Mouse (Mus musculus) stomach, embryonic 16.5 days (tissue): Measurements from ENCODE around the gene Pga5. TPM values are rescaled to one million over a fixed set of nuclear protein-coding genes. Genes with fewer than 3 reads are reported as not detected.

Experiments used
- ATAC-seq: fragments of 200-750 bp; cut with Nextera tagmentation; 2 replicates; pipeline ENCODE4 v1.8.0; 2017; ENCODE audit warnings: moderate number of reproducible peaks, moderate TSS enrichment; ENCODE audit not compliant: insufficient read depth, low FRiP score
- H3K27ac ChIP-seq: fragments of 300-500 bp; sonication (generic); 2 replicates; pipeline ENCODE4 v1.5.1; 2014; ENCODE audit warnings: low read length
- H3K27me3 ChIP-seq: fragments of 300-500 bp; sonication (generic); 2 replicates; pipeline ENCODE4 v1.6.1; 2014; ENCODE audit warnings: low read length, control low read depth, mixed read lengths; ENCODE audit not compliant: control insufficient read depth, insufficient read depth
- H3K36me3 ChIP-seq: fragments of 300-500 bp; sonication (generic); 2 replicates; pipeline ENCODE4 v1.6.1; 2014; ENCODE audit warnings: low read length; ENCODE audit not compliant: control insufficient read depth, insufficient read depth
- H3K4me1 ChIP-seq: fragments of 300-500 bp; sonication (generic); 2 replicates; pipeline ENCODE4 v1.6.1; 2014; ENCODE audit warnings: low read length, control low read depth, mixed read lengths; ENCODE audit not compliant: control insufficient read depth, insufficient read depth
- H3K4me2 ChIP-seq: fragments of 300-500 bp; sonication (generic); 2 replicates; pipeline ENCODE4 v1.6.1; 2014; ENCODE audit warnings: low read depth, low read length, mixed read lengths
- H3K4me3 ChIP-seq: fragments of 300-500 bp; sonication (generic); replicated peaks from 2 replicates; pipeline ENCODE4 v1.5.1; 2014; ENCODE audit warnings: mild to moderate bottlenecking, low read length
- H3K9ac ChIP-seq: fragments of 300-500 bp; sonication (generic); 2 replicates; pipeline ENCODE4 v1.6.1; 2014; ENCODE audit warnings: low read length
- H3K9me3 ChIP-seq: fragments of 300-500 bp; sonication (generic); replicated peaks from 2 replicates; pipeline ENCODE4 v1.6.1; 2016; ENCODE audit warnings: low read length, control low read depth; ENCODE audit not compliant: control insufficient read depth
- WGBS: fragments of 180-500 bp; shearing (Covaris S2); extraction: QIAGEN DNeasy Blood & Tissue Kit; methylation state at CpG from one replicate; pipeline ENCODE4 v1.1.7; 2014; 5-methylcytosine and 5-hydroxymethylcytosine counted together
- polyA plus RNA-seq: library from polyadenylated mRNA; unstranded; fragments of >200 nt; fragmentation: Nextera tagmentation; extraction: Ambion mirVana; gene quantifications from 2 replicates; pipeline ENCODE4 v1.2.1, GENCODE M21; 2015

Pga5 gene
- polyA plus RNA-seq, 1 experiment from 2014 or later, result 139 TPM

DNA sequence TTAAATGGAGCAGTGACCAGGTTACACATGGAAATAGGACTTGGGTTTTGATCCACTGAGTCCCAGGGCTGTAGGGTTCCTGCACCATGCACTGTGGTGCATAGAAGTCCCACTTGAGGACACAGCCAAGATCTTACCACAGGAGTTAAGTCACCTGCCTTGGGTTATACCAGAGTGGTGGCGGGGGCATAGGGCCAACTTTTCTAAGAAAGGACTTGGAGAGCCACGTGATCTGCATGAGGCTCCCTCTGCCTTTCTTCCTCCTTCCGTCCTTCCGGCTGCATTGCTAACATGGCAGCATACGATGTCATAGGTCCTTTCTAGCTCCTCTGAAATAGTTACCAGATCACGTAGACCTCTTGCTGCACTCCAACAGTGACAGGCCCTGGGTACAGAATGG, 37.6 kb upstream of the Pga5 start:
- Histone ChIP-seq H3K4me3 (no peak overlapping the region), H3K27ac (no peak overlapping the region), H3K9me3 (no peaks in the 10 kb centered on the region), H3K36me3 (peaks cover 26% of the 10 kb centered on the region), H3K4me2 (no peak overlapping the region), H3K27me3 (no peaks in the 10 kb centered on the region), H3K4me1 (peaks cover 2% of the 10 kb centered on the region; the same call in 1 of the 2 replicates), H3K9ac (no peak overlapping the region)
- 84% methylated on average over 6 of the region's 6 CpGs for WGBS
- no peak for ATAC-seq

DNA sequence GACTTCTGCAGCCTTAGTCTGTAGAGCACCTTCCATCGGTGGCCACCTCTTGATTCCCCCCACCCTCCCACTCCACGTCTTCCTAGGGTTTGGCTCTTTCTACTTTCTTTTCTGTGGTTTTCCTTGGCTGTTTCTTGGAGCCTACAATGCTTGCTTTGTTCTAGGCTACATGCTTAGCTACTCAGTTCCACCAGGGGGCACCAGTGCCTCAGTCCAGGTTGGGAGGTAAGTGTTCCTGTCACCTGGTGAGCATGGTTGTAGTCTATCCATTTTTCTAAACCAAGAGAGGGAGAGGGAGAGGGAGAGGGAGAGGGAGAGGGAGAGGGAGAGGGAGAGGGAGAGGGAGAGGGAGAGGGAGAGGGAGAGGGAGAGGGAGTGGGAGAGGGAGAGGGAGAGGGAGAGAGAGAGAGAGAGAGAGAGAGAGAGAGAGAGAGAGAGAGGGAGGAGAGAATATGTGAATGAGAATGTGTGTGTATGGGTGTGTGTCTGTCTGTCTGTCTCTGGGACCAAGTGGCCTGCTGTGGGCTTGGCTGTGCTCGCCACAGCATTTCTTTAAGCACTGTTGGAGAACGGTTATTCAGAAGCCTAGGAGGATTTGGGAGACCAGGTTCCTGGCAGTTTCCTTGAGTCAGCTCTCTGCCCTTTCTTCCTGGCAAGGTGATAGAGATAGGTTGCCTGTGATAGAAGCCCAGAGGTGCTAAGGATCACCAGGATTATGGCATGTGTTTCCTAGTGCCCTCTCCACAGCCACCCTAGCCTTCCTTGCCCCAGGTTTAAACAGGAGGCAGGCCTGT, 37.0 kb upstream of the Pga5 start:
- 36% methylated on average over 4 of the region's 4 CpGs for WGBS
- no peak overlapping the region for H3K4me3 ChIP-seq
- no peak overlapping the region for H3K27ac ChIP-seq
- H3K27me3 ChIP-seq, result no peaks in the 10 kb centered on the region
- H3K9me3 ChIP-seq, result no peaks in the 10 kb centered on the region
- peak; percentile 23; the same call in 1 of the 2 replicates for ATAC-seq
- H3K4me1 ChIP-seq, result no peaks in the 10 kb centered on the region
- peaks cover 30% of the 10 kb centered on the region for H3K36me3 ChIP-seq
- no peak overlapping the region for H3K4me2 ChIP-seq
- H3K9ac ChIP-seq, result no peak overlapping the region

DNA sequence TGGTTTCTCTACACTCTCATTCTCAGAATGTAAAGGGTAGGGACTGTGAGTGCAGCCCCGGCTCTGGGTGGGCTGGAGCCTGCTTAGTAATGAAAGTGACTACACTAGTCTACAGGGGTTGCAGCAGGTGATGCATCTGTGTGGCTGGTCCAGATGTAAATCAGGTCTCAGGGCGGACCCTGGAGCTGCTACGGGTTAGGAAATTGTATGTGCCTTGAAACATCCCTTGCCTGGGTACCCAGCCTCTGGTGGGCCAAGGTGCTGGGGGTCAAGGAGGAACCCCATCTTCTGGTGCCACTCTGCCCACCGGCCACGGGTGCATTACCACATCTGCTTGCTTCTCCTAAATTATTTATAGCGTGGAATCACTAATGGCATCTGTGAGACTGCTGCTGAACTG, 36.3 kb upstream of the Pga5 start:
- H3K27me3 ChIP-seq, result no peaks in the 10 kb centered on the region
- WGBS, result 81% methylated on average over 6 of the region's 6 CpGs

DNA sequence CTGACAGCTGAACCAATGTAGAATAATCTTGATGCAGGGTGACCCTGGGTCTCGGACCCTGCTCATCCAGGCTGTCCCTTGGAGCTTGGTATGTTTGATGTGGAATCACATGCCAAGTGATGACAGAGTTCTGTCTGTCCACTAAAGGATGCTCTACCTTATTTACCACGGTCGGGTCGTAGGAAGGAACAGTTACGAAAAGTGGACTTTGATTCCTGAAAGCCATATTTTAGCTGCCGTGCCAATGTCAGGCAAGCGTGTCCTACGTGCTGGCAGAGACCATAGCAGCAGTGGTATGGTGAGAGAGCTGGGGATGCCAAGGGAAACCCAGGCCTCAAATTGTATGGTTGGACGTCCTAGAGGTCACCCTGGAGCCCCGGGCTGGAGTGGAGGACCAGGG, 35.7 kb upstream of the Pga5 start:
- Histone ChIP-seq H3K9ac (no peak overlapping the region), H3K36me3 (peaks cover 30% of the 10 kb centered on the region), H3K4me2 (no peak overlapping the region), H3K9me3 (no peaks in the 10 kb centered on the region), H3K27ac (no peak overlapping the region), H3K4me1 (peaks cover 10% of the 10 kb centered on the region), H3K27me3 (no peaks in the 10 kb centered on the region), H3K4me3 (no peak overlapping the region)
- WGBS, result 91% methylated on average over 10 of the region's 10 CpGs
- no peak for ATAC-seq

More for the DNA sequence above, 36.3 kb upstream of the Pga5 start:
- no peak for ATAC-seq
- Histone ChIP-seq H3K27ac (no peak overlapping the region), H3K4me3 (no peak overlapping the region), H3K9ac (no peak overlapping the region), H3K4me1 (peaks cover 7% of the 10 kb centered on the region), H3K36me3 (peaks cover 30% of the 10 kb centered on the region), H3K4me2 (no peak overlapping the region), H3K9me3 (no peaks in the 10 kb centered on the region)

DNA sequence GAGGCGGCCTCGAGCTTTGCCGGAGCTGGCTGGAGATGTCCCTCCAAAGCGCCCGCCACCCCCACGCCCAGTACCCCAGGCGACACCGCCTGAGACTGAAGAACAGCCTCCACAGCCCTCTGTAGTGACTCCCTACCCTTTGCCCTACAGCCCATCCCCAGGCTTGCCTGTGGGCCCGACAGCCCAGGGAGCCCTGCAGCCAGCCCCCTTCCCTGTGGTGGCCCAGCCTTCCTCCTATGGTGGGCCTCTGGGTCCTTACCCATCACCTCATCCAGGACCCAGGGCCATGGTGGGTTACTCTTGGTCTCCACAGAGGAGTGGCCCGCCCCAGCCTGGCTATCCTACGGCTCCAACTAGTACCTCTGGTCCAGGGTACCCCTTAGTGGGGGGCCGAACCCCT, 34.8 kb upstream of the Pga5 start:
- no peaks in the 10 kb centered on the region for H3K27me3 ChIP-seq
- no peak overlapping the region for H3K9ac ChIP-seq
- no peak overlapping the region for H3K4me3 ChIP-seq
- H3K27ac ChIP-seq, result no peak overlapping the region
- 96% methylated on average over 12 of the region's 12 CpGs for WGBS
- peaks cover 30% of the 10 kb centered on the region for H3K36me3 ChIP-seq
- no peak overlapping the region for H3K4me2 ChIP-seq
- H3K4me1 ChIP-seq, result peaks cover 10% of the 10 kb centered on the region
- no peak for ATAC-seq
- H3K9me3 ChIP-seq, result no peaks in the 10 kb centered on the region

DNA sequence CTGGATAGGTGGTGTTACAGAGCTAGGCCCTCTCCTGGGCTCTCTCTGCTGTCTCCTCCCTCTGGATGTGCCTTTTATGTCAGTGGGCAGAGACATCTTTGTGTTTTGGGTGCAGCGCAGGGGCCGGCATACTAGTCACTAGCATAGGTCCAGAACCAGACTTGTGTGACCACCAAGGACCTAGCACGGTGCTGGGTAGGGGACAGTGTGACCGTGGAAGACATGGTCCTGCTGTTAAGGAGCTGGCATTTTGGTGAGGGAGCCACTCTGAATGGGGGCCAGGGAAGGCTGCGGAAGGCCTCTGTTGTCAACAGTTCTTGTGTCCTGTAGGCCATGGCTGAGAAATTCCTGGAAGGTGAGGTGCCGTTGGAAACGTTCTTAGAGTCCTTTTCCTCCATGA, 34.3 kb upstream of the Pga5 start:
- 89% methylated on average over 7 of the region's 7 CpGs for WGBS
- H3K4me1 ChIP-seq, result peaks cover 10% of the 10 kb centered on the region
- no peak overlapping the region for H3K4me2 ChIP-seq
- H3K9me3 ChIP-seq, result no peaks in the 10 kb centered on the region
- no peak overlapping the region for H3K27ac ChIP-seq
- ATAC-seq, result no peak
- no peaks in the 10 kb centered on the region for H3K27me3 ChIP-seq
- peaks cover 30% of the 10 kb centered on the region for H3K36me3 ChIP-seq
- H3K9ac ChIP-seq, result no peak overlapping the region
- no peak overlapping the region for H3K4me3 ChIP-seq

DNA sequence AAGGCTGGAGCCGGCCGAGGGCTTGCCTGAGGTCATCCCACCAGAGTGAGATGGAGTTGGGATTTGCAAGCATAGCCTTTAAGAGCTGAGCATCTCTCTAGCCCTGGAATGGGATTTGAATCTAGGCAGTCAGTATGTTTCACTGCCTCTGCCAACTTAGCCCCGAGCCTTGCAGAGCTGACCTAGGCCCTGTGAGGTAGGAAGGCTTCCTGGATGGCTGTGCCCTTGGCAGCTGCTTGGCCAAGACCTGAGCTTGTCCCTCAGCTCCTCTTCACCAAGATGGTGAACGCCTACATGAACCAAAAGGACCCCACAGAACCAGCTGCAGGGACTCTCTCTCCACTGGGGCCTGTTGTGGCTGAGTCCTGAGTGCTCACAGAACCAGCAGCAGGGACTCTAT, 32.9 kb upstream of the Pga5 start:
- H3K9me3 ChIP-seq, result no peaks in the 10 kb centered on the region
- WGBS, result 88% methylated on average over 4 of the region's 4 CpGs
- peaks cover 10% of the 10 kb centered on the region for H3K4me1 ChIP-seq
- no peaks in the 10 kb centered on the region for H3K27me3 ChIP-seq
- H3K27ac ChIP-seq, result no peak overlapping the region
- H3K4me2 ChIP-seq, result no peak overlapping the region
- H3K4me3 ChIP-seq, result no peak overlapping the region
- H3K9ac ChIP-seq, result no peak overlapping the region
- no peak for ATAC-seq
- H3K36me3 ChIP-seq, result peaks cover 30% of the 10 kb centered on the region

DNA sequence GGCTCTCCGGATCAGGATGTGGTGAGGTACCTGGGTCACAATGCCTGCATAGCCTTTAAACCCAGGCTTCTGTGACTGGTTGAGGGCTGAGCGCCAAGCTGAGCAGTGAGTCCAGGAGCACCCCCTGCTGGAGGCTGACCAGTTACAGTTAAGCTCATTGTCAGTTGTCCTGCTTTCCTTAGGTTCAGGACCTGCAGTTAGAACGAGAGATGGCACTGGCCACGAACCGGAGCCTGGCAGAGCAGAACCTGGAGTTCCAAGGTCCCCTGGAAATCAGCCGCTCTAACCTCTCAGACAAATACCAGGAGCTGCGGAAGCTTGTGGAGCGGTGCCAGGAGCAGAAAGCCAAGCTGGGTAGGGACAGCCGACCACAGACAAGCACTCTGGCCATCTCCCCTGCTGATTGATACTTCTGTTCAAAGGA, 32.2 kb upstream of the Pga5 start:
- 77% methylated on average over 9 of the region's 9 CpGs for WGBS
- peak; percentile 41 for ATAC-seq
- Histone ChIP-seq H3K4me2 (no peak overlapping the region), H3K36me3 (peaks cover 30% of the 10 kb centered on the region), H3K27ac (peak overlapping the region; percentile 26), H3K4me1 (peaks cover 10% of the 10 kb centered on the region), H3K27me3 (no peaks in the 10 kb centered on the region), H3K4me3 (no peak overlapping the region), H3K9ac (no peak overlapping the region), H3K9me3 (no peaks in the 10 kb centered on the region)

DNA sequence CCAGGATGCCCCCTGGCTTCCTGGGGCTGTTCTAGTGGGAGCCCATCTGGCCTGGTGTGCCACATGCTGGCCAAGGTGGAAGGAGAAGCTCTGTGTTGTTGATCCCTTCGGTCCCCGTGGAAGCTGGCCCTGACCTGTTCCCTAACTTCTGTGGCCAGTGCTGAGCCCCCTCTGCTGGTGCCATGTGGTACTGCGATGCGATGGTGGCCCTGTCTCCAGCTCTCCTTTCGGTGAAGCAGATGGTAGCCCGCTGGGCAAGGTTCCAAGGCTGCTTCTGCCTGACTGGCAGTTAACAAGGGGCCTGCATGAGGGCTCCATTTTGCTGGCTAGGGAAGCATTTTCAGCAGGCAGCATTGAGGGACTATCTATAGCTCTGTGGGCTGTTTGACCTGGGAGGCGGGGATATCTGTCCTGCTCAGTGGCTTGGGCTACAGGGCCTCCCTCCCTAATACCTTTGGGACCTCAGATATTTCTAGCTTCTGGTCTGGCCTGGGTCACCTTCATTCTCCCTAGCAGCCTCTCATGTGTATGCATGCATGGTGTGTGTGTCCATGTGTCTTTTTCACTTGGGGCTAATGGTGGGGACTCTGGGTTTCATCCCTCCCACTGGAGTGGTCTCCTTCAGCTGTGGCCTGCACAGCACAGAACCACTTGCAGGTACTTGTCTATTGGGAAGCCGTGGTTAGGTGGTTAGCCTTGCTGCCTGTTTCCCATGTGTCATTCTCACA, 31.7 kb upstream of the Pga5 start:
- Histone ChIP-seq H3K9ac (no peak overlapping the region), H3K36me3 (peaks cover 30% of the 10 kb centered on the region)
- WGBS, result 19% methylated on average over 8 of the region's 8 CpGs

More for the DNA sequence above, 31.7 kb upstream of the Pga5 start:
- Histone ChIP-seq H3K27me3 (no peaks in the 10 kb centered on the region), H3K4me2 (no peak overlapping the region), H3K27ac (peak overlapping the region; percentile 26), H3K9me3 (no peaks in the 10 kb centered on the region), H3K4me1 (peaks cover 10% of the 10 kb centered on the region), H3K4me3 (no peak overlapping the region)
- peak; percentile 68 for ATAC-seq
